Mouse (Mus musculus): ENCODE measurements around the gene Cyb561.

GRCm38 (mm10) chr11:105974593-105974992 lies 21.5 kb upstream of the Cyb561 start:
- TF ChIP-seq POLR2A (IDR thresholded peaks at IDR 0.05; ENCODE audit: insufficient read depth, low read length) (no peak), CTCF (IDR thresholded peaks at IDR 0.05; ENCODE audit: low read depth, low read length) (no peak)

Measured in ES-Bruce4 (cell line).